Mouse (Mus musculus) sigmoid colon, adult 10 weeks (tissue): Measurements from ENCODE around the gene Yipf3. TPM values are rescaled to one million over a fixed set of nuclear protein-coding genes. Genes with fewer than 3 reads are reported as not detected.

Source experiments
- polyA plus RNA-seq: library from polyadenylated mRNA; stranded (reverse); fragments of 350-450 nt; fragmentation: Illumina TruSeq; extraction: RNeasy Lipid Tissue Mini Kit (QIAGEN cat#74804); gene quantifications from one replicate; pipeline ENCODE4 v1.2.3, GENCODE M21; 2014; ENCODE audit warnings: low read depth, low replicate concordance

The Yipf3 gene
- 3.1 TPM for polyA plus RNA-seq

DNA sequence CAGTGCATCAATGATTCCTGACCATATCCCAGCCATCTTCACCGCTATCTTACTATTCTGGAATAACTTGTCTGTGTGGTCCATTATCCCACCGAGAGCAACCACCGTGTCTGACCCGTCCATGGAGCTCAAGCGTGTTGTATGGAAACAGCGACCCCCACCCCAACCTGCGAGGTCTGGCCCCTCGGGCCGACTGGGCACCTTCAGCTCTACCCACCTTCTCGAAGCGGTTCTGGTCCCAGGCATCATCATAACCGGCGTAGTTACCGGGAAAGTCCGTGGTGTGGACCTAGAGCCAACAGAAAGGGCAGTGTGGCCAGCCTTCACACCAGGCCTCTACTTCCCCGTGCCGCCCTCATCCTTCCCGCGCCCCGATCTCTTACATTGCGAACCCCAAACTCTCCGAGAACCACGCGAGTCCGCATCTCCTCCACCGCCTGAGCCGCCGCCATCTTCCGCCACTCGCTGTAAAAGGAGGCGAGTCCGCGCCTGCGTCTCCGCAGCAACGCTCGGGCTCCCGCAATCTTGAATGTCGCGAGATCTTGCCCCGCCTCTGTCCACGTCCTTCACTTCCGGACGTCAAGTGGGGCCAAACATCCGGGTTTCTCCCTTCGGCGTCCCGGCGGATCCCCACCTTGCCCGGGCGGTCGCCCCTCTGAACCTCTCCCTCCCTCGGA is at the start of gene Yipf3, which contains the start of gene Polr1c:
TSS of gene Yipf3 (plus strand) at position 569 of the 677 bp plus-strand sequence.
TSS of gene Polr1c (minus strand) at position 543 of the 677 bp plus-strand sequence.

GRCm38 (mm10) chr17:46202421-46203071 is 45.3 kb upstream of the Yipf3 start, which contains the start of the genes Polh and Xpo5:
Polh (minus strand) TSS chr17:46202645.
Xpo5 (plus strand) TSS chr17:46202782.

DNA sequence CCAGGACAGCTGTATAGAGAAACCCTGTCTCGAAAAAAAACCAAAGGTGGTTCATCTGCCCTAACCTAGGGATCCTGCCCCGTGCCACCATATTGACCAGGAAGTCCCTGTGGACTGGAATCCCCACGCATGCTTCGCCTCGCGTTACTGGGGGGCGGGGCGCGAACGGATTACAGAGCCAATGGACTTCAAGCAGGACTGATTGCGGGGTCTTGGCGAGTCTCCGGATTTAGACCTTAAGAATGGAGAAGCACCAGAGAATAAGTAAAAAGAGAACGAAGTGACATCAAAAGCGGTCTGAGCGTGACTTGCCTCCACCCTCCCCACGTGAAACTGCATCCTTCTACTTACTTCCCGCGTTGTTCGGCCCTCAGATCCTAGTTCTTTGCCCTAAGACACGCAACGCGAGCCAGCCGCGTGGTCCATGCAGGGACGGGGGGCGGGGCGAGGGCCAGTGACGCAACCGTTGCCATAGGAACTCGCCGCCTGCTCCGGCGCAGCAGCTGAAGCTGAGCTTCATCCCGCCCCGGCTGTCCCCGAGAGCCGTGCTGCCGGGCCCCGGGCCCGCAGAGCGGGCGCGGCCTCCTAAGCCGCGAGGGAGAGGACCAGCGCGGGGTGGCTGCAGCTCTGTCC is 5.7 kb downstream of the Yipf3 start, which contains the start of gene Lrrc73:
TSS of gene Lrrc73 (plus strand) at position 80 of the 633 bp plus-strand sequence.

GRCm38 (mm10) chr17:46282483-46283123 is 34.7 kb downstream of the Yipf3 start, which contains the start of gene Tjap1:
Tjap1 (minus strand) TSS chr17:46283026.

GRCm38 (mm10) chr17:46297364-46298219 is 49.7 kb downstream of the Yipf3 start, which contains the start of gene Dlk2:
Dlk2 (plus strand) TSS chr17:46297421.

Other genes starting within 250 kb of the Yipf3 start
- 31.2 TPM for gene Vegfa, start 215.7 kb upstream of the Yipf3 start, polyA plus RNA-seq
- 12.4 TPM for gene Mrps18a, start 137.1 kb upstream of the Yipf3 start, polyA plus RNA-seq
- not detected for gene Rsph9, start 103.9 kb upstream of the Yipf3 start, polyA plus RNA-seq
- 2.2 TPM for gene Mad2l1bp, start 94.5 kb upstream of the Yipf3 start, polyA plus RNA-seq
- 49.1 TPM for gene Gtpbp2, start 87.0 kb upstream of the Yipf3 start, polyA plus RNA-seq
- 6.6 TPM for gene Polh, start 45.4 kb upstream of the Yipf3 start, polyA plus RNA-seq
- gene Xpo5, start 45.3 kb upstream of the Yipf3 start, polyA plus RNA-seq = 10.8 TPM
- 5.7 TPM for gene Polr1c, start within 50 bp of the Yipf3 start, polyA plus RNA-seq
- gene Lrrc73, start 5.5 kb downstream of the Yipf3 start, polyA plus RNA-seq = not detected
- 0.54 TPM for gene Tjap1, start 34.9 kb downstream of the Yipf3 start, polyA plus RNA-seq
- gene Dlk2, start 49.3 kb downstream of the Yipf3 start, polyA plus RNA-seq = not detected
- gene Abcc10, start 80.3 kb downstream of the Yipf3 start, polyA plus RNA-seq = 0.22 TPM
- gene Zfp318, start 135.7 kb downstream of the Yipf3 start, polyA plus RNA-seq = 37.2 TPM
- gene Crip3, start 180.8 kb downstream of the Yipf3 start, polyA plus RNA-seq = not detected
- not detected for gene Slc22a7, start 190.4 kb downstream of the Yipf3 start, polyA plus RNA-seq
- 0.09 TPM for gene Ttbk1, start 239.6 kb downstream of the Yipf3 start, polyA plus RNA-seq
- 1.1 TPM for gene Dnph1, start 248.6 kb downstream of the Yipf3 start, polyA plus RNA-seq